Mouse (Mus musculus): ENCODE results near the gene Tma16.

Gene Tma16

GRCm38 (mm10) chr8:66486084-66486763 lies at the start of gene Tma16:
Gene Tma16, minus strand, starts transcription at chr8:66486530.
- peak; percentile 95 for DNase-seq (ENCODE audit: low spot score)

GRCm38 (mm10) chr8:66520576-66520975 lies 34.2 kb upstream of the Tma16 start:
- DNase-seq (ENCODE audit: low spot score): no peak

DNA sequence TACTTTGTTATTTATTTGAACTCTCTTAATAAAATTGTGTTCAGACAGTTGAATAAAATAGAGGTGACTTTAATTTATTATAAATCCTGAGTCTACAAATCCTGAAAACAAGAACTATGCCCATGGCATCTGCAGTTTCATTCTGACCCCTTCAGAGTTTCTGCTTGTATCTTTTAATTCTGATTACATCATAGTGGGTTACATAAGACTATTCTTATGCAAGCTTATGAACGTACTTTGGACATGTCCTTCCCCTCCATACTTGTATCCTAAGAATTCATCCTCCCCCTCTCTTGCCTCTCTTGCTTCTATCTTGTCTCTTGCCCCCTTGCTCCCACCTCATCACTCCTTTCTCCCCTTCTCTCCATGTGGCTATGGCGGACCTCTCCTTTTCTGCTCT lies 32.8 kb upstream of the Tma16 start:
- no peak for DNase-seq (ENCODE audit: low spot score)

DNA sequence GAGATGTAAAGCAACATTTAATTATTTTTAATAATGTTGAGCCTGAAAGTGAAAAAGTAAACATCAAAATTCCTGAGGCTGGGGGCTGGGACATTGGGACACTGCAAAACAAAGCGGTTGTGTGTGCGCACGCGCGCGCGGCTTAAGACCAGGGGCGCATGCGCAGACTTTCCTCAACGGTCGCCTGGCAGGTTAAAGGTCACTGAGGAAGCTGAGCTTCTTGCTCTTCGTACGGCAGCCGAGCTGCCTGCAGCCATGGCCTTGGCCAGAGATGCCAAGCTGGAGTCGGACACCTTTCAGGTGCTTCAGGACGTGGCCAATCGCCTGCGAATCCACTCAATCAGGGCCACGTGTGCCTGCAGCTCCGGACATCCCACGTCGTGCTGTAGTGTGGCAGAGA lies 25.2 kb upstream of the Tma16 start, which contains the start of gene Tktl2:
Gene Tktl2, plus strand, starts transcription at position 220 of the 400 bp plus-strand sequence.
- DNase-seq (ENCODE audit: low spot score): no peak

DNA sequence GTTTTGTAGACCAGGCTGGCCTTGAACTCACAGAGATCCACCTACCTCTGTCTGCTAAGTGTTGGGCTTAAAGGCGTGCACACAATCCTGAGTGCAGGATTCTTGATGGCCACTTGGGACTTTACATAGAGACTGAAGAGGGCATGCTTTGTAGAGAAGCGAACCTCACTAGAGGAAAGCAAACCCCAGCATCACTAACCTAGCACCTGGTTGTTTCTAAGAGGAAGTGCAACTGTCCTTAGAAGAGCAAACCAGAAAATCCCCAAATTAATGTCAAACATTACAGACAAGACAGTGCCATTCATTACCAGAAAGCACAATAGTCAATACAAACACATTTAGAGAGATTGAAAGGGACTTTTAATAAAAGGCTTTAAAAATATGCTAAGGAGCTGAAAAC lies 17.1 kb upstream of the Tma16 start:
- no peak for DNase-seq (ENCODE audit: low spot score)

DNA sequence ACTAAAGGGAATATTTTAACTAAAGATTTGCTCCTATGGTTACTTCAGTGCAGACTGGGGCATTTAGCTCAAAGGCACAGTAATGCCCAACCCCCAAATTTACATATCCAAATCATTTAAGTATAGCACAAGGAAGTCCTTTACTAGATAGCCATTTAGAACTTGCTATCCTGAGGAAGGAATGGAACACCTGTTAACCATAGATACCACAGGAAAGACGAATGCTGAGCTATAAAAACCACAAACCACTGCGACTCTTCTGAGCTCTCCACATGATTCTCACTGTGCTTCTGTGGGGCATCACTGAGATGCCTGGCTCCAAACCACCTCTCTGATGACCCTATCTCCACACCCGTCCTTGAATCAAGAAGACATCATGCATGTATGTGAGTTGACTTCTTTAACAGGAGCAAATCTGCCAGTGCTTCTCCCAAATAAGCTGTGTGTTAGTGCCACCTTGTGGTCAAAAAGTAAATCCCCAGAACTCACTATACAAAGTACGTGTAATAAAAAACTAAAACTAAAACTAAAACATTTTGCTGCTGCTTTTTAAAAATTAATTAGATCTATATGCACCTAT lies 10.8 kb upstream of the Tma16 start:
- DNase-seq (ENCODE audit: low spot score): peak; percentile 76

GRCm38 (mm10) chr8:66495726-66496125 lies 9.4 kb upstream of the Tma16 start:
- peak; percentile 75 for DNase-seq (ENCODE audit: low spot score)

DNA sequence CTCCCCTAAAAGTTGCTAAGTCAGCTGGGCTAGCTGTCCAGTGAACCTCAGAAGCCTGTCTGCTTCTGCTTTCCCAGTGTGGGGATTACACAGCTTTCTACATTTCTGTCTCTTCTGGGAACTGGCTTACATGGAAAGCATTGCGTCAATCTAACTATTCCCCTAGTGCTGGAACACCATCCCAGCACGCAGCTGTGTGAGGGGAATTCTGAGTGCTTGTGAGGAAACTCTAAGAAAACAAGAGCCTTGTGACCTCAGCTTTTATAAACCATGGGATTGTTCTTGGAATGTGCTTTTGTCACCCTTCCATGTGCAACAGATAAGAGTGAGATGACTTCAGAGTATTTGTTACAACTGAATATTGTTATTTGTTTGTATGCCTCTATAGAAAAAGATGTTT lies 8.2 kb upstream of the Tma16 start:
- DNase-seq (ENCODE audit: low spot score): no peak

DNA sequence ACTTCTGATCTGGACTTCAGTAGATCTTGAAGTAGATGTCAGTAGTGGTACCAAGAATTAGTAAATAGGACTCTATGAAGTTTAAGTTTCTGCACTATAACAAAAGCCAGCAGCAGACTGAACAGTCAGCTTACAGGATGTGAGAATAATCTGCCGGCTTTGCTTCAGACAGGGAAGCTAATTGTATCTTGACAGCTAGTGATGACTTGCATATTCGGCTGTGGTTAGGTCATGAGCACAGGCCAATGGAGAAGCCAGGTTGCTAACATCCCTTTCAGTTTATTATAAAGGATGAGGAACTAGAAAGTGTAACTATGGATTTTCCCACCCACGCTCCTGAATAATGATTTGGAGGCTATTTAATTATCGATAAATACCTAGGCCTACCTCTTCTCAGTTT lies 4.3 kb upstream of the Tma16 start:
- no peak for DNase-seq (ENCODE audit: low spot score)

DNA sequence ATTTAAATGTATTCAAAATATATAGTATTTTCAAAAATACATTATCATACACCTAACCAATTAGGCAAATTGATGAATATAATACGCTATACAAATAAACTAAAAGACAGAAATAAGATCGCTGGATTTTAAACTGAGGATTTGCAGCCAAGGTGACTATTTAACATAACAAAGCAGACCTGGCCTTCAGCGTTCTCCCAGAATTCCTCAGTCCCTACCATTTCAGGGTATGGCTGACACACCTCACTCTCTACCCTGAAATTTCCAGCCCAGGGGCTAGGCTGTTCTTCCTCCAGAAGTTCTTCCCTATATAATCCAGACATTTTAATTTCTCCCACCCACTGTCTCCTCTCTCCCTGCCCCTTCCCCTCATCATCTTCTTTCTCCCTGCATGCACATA lies 2.2 kb upstream of the Tma16 start:
- DNase-seq (ENCODE audit: low spot score): no peak

DNA sequence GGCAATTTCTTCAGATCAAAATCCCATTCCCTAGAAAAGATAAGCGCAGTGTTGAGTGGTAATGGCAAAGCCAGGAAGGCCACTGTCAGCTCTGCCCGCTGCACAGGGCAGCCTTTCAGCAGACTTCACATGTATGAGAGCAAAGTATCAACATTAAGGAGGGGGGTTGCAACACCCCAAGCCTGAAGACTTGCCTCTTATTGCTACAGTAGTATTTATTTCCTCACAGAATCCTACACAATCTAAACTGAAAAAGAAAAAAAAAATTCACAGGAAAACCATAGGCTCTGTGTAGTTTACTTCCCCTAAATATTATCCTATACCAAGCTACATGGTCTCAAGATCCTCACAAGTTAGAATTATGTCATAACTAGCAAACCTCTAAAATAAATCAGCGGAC lies 9.4 kb downstream of the Tma16 start:
- DNase-seq (ENCODE audit: low spot score): no peak

- no peak for DNase-seq (ENCODE audit: low spot score)
Observed at GRCm38 (mm10) chr8:66469821-66470220, 16.5 kb downstream of the Tma16 start.

- DNase-seq (ENCODE audit: low spot score): peak; percentile 40
Observed at GRCm38 (mm10) chr8:66457057-66457456, 29.3 kb downstream of the Tma16 start.

- peak; percentile 42 for DNase-seq (ENCODE audit: low spot score)
Observed at GRCm38 (mm10) chr8:66450691-66451090, 35.6 kb downstream of the Tma16 start.

GRCm38 (mm10) chr8:66445351-66445750 lies 41.0 kb downstream of the Tma16 start:
- no peak for DNase-seq (ENCODE audit: low spot score)

- no peak for DNase-seq (ENCODE audit: low spot score)
Observed at GRCm38 (mm10) chr8:66444141-66444540, 42.2 kb downstream of the Tma16 start.

DNA sequence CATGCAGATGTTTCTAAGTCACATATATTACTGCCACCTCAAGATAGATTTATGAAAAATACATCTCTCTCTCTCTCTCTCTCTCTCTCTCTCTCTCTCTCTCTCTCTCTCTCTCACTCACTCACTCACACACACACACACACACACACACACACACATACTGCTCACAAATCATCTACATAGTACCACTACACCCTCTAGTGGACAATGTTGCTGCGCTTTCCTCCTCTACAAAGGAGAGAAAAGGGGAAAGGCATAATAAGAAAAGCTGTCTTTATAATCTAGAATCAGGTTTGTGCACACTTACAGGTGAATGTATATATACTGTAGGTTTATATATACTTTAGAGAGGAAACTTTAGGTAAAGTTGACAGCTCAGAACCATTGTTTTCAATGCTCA lies 43.6 kb downstream of the Tma16 start:
- DNase-seq (ENCODE audit: low spot score): no peak

- DNase-seq (ENCODE audit: low spot score): peak; percentile 41
Observed at GRCm38 (mm10) chr8:66441123-66441522, 45.2 kb downstream of the Tma16 start.

DNA sequence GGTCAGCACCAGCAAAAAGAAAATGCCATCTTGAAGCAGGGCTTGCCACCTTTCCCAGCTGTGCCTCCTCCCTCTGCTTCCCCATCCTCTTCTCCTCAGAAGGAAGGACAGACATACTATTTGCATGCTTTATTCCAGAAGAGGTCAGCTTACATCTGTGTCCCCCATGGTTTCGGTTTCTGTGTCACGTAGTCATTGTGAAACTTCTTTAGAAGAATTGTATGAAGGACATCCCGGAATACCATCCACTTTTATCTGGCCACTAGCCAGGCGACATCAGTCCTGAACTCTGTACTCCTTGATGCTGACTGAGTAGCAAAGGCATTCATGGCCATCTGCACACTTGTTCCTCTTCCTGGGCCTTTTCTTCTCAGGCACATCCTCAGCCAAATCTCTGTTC lies 47.9 kb downstream of the Tma16 start:
- no peak for DNase-seq (ENCODE audit: low spot score)

DNA sequence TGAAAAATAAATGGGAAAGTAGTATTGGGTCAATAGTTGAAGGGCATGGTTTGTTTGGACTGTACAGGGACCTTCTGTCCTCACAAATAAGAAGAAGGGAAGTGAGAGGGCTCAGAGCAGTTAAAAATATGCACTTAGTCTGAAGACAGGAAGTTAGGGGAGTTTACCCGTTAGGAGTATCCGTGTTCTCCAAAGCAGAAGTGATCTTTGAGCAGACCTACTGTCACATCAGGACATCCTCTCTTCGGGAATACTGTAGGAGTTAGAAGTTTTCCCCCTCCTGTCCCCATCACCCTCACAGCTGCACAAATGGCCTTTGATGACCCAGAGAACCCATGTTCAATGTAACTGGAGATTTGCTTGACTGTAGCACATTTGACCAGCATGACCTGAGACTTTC lies 48.4 kb downstream of the Tma16 start:
- no peak for DNase-seq (ENCODE audit: low spot score)

DNA sequence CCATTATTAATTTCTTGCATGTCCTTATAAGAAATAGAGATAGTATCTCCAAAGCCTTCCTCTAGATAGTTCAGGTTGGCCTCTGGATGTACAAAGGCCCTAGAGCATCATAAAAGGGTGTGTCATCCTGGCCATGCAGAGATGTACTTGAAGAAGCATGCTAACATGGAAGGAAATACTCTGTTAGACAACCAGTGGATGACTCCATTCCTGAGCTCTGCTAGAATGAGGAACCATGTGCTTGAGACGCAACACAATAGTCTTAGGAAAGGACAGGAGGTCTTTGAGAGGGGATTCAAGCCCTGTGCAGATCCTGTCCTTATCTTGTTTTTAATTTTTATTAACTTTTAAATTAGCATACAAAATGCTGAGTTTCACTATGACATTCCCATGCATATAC lies 49.5 kb downstream of the Tma16 start:
- DNase-seq (ENCODE audit: low spot score): no peak

DNA sequence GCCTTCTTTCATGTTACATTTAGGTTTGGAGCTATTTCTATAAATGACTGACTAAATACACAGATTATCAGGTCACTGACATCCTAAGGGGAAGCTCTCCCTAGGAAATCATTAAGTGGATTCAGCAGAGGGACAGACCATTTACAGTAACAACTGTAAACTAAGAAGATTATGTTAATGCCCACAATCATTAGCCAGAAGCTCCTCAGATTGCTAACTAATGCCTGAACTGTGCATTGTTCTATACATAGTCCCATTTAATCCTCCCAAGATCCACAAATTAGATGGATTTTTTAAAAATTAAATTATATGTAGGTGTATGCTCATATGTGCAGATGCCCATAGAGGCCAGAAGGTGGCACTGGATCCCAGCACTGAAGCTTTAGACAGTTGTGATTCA lies 52.8 kb downstream of the Tma16 start:
- DNase-seq (ENCODE audit: low spot score): no peak

DNA sequence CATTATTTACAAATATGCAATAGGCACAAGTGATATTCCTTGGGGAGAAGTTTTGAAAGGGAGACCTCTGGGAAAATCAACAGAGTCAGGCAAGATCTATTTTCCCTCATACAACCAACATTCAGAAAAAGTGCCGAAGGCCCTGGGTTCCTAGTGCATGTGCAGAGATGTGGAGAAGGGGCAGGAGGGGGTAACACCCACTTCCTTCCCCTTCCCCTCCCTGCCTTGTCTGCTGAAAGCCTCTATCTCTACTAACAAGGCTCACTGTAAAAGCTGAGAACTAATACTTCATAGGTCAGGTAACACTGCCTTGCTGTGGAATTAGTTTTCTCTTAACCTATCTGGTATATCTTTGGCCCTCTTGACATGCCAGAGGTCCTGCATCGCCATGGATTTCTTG lies 55.7 kb downstream of the Tma16 start:
- no peak for DNase-seq (ENCODE audit: low spot score)
